Mouse (Mus musculus) forebrain, embryonic 11.5 days (tissue): ENCODE results near the gene Krt17. TPM values are rescaled to one million over a fixed set of nuclear protein-coding genes. Genes with fewer than 3 reads are reported as not detected.

Experiments
- ATAC-seq: fragments of 200-750 bp; cut with Nextera tagmentation; replicated peaks from 2 replicates; pipeline ENCODE4 v1.8.0; 2017; ENCODE audit warnings: moderate TSS enrichment; ENCODE audit not compliant: low FRiP score
- DNase-seq: peaks from one replicate; pipeline ENCODE4 v3.0.0-alpha.2; 2017; ENCODE audit warnings: low spot score
- H3K27ac ChIP-seq: fragments of 300-500 bp; sonication (generic); 2 replicates; pipeline ENCODE4 v1.5.1; 2014; ENCODE audit warnings: low read depth, low read length
- H3K27me3 ChIP-seq: fragments of 300-500 bp; sonication (generic); 2 replicates; pipeline ENCODE4 v1.6.1; 2014; ENCODE audit warnings: mild to moderate bottlenecking, low read length, mixed read lengths; ENCODE audit not compliant: control insufficient read depth, insufficient read depth
- H3K36me3 ChIP-seq: fragments of 300-500 bp; sonication (generic); 2 replicates; pipeline ENCODE4 v1.6.1; 2014; ENCODE audit warnings: mild to moderate bottlenecking, low read length, moderate library complexity, mixed read lengths; ENCODE audit not compliant: control insufficient read depth, insufficient read depth
- H3K4me1 ChIP-seq: fragments of 300-500 bp; sonication (generic); replicated peaks from 2 replicates; pipeline ENCODE4 v1.6.1; 2014; ENCODE audit warnings: low read length, mixed read lengths; ENCODE audit not compliant: control insufficient read depth, insufficient read depth
- H3K4me2 ChIP-seq: fragments of 300-500 bp; sonication (generic); 2 replicates; pipeline ENCODE4 v1.6.1; 2014; ENCODE audit warnings: low read depth, mild to moderate bottlenecking, low read length, moderate library complexity, mixed read lengths; ENCODE audit not compliant: severe bottlenecking
- H3K4me3 ChIP-seq: fragments of 300-500 bp; sonication (generic); 2 replicates; pipeline ENCODE4 v1.5.1; 2014; ENCODE audit warnings: low read depth, low read length
- H3K9ac ChIP-seq: fragments of 300-500 bp; sonication (generic); 2 replicates; pipeline ENCODE4 v1.6.1; 2014; ENCODE audit warnings: low read length
- H3K9me3 ChIP-seq: fragments of 300-500 bp; sonication (generic); 2 replicates; pipeline ENCODE4 v1.6.1; 2016; ENCODE audit warnings: low read length, mixed read lengths; ENCODE audit not compliant: control insufficient read depth
- WGBS: fragments of 180-500 bp; shearing (Covaris S2); extraction: QIAGEN DNeasy Blood & Tissue Kit; methylation state at CpG from one replicate; pipeline ENCODE4 v1.1.7; 2014; 5-methylcytosine and 5-hydroxymethylcytosine counted together
- polyA plus RNA-seq: library from polyadenylated mRNA; unstranded; fragments of >200 nt; fragmentation: Nextera tagmentation; extraction: Ambion mirVana; gene quantifications from 2 replicates; pipeline ENCODE4 v1.2.1, GENCODE M21; 2014

The Krt17 gene
- polyA plus RNA-seq, 1 experiment from 2014 or later, result not detected

DNA sequence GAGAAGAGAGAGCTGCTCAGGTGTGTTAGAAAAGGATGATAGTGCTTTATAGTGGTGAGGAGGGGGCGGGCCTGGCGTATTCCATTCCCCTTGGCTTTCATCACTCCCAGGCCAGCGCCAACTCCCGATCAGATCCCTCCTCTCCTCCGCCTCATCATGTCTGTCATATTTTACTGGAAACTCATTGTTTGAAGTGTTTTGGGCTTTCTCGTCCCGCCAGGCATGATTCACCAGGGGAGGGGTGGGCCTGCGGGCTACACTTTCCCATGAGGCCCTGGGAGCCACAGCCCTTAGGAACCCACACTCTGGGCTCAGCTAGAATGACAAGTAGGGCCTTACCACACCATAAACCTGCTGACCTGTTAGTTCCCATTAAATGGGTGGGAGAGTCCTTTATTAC lies 53.3 kb downstream of the Krt17 start, which contains the start of gene Krt14:
TSS of gene Krt14 (minus strand) at position 51 of the 400 bp plus-strand sequence.
- H3K36me3 ChIP-seq, result no peaks in the 10 kb centered on the region
- no peak within 1 kb of the TSS for H3K9ac ChIP-seq
- ATAC-seq (no peak), DNase-seq (no peak)
- H3K4me3 ChIP-seq, result no peak within 1 kb of the TSS
- H3K27ac ChIP-seq, result no peak within 1 kb of the TSS
- no peaks in the 10 kb centered on the region for H3K4me1 ChIP-seq
- WGBS, result 93% methylated on average over 8 of the region's 8 CpGs
- no peak within 1 kb of the TSS for H3K4me2 ChIP-seq
- H3K9me3 ChIP-seq, result no peaks in the 10 kb centered on the region
- H3K27me3 ChIP-seq, result no peaks in the 10 kb centered on the region

Other genes with a start within 250 kb of the Krt17 start
- not detected in 2 replicates for gene Krt33a, start 244.8 kb downstream of the Krt17 start, polyA plus RNA-seq
- gene Krt33b, start 231.2 kb downstream of the Krt17 start, polyA plus RNA-seq, result not detected in 2 replicates
- gene Krt34, start 219.5 kb downstream of the Krt17 start, polyA plus RNA-seq, result not detected in 2 replicates
- gene Krt31, start 210.5 kb downstream of the Krt17 start, polyA plus RNA-seq, result not detected in 2 replicates
- gene Krt32, start 172.8 kb downstream of the Krt17 start, polyA plus RNA-seq, result not detected in 2 replicates
- not detected in 2 replicates for gene Krt35, start 164.8 kb downstream of the Krt17 start, polyA plus RNA-seq
- gene Krt36, start 155.4 kb downstream of the Krt17 start, polyA plus RNA-seq, result not detected in 2 replicates
- not detected in 2 replicates for gene Krt13, start 139.5 kb downstream of the Krt17 start, polyA plus RNA-seq
- 0.90 and 1.2 TPM in 2 replicates for gene Krt15, start 125.1 kb downstream of the Krt17 start, polyA plus RNA-seq
- 3.0 and 4.0 TPM in 2 replicates for gene Krt19, start 112.4 kb downstream of the Krt17 start, polyA plus RNA-seq
- gene Krt9, start 67.8 kb downstream of the Krt17 start, polyA plus RNA-seq, result not detected in 2 replicates
- 1.6 and 1.7 TPM in 2 replicates for gene Krt14, start 53.5 kb downstream of the Krt17 start, polyA plus RNA-seq
- gene Krt16, start 12.1 kb downstream of the Krt17 start, polyA plus RNA-seq, result not detected in 2 replicates
- gene Krt42, start 8.8 kb upstream of the Krt17 start, polyA plus RNA-seq, result not detected in 2 replicates
- 1,675 and 1,791 TPM in 2 replicates for gene Eif1, start 58.9 kb upstream of the Krt17 start, polyA plus RNA-seq
- 0.69 and 0.79 TPM in 2 replicates for gene Gast, start 73.4 kb upstream of the Krt17 start, polyA plus RNA-seq
- gene Hap1, start 95.1 kb upstream of the Krt17 start, polyA plus RNA-seq, result 39.0 and 46.1 TPM in 2 replicates
- 33.3 and 35.5 TPM in 2 replicates for gene Jup, start 136.7 kb upstream of the Krt17 start, polyA plus RNA-seq
- 17.8 and 18.9 TPM in 2 replicates for gene P3h4, start 153.8 kb upstream of the Krt17 start, polyA plus RNA-seq
- gene Fkbp10, start 154.7 kb upstream of the Krt17 start, polyA plus RNA-seq, result 36.6 and 41.2 TPM in 2 replicates
- 104 and 115 TPM in 2 replicates for gene Nt5c3b, start 180.8 kb upstream of the Krt17 start, polyA plus RNA-seq
- 0.41 and 0.85 TPM in 2 replicates for gene Klhl10, start 180.9 kb upstream of the Krt17 start, polyA plus RNA-seq
- gene Klhl11, start 211.7 kb upstream of the Krt17 start, polyA plus RNA-seq, result 15.5 and 15.7 TPM in 2 replicates